Mouse (Mus musculus) midbrain, embryonic 16.5 days (tissue): ENCODE measurements around the gene Rpl29. TPM values are rescaled to one million over a fixed set of nuclear protein-coding genes. Genes with fewer than 3 reads are reported as not detected.

ENCODE experiments used
- ATAC-seq: fragments of 200-750 bp; cut with Nextera tagmentation; 2 replicates; pipeline ENCODE4 v1.8.0; 2017; ENCODE audit warnings: moderate TSS enrichment
- H3K27ac ChIP-seq: fragments of 300-500 bp; sonication (generic); 2 replicates; pipeline ENCODE4 v1.5.1; 2014; ENCODE audit warnings: mild to moderate bottlenecking, low read length, mixed read lengths
- H3K27me3 ChIP-seq: fragments of 300-500 bp; sonication (generic); 2 replicates; pipeline ENCODE4 v1.6.1; 2014; ENCODE audit warnings: low read depth, low read length, mixed read lengths; ENCODE audit not compliant: control insufficient read depth, insufficient read depth
- H3K36me3 ChIP-seq: fragments of 300-500 bp; sonication (generic); 2 replicates; pipeline ENCODE4 v1.6.1; 2014; ENCODE audit warnings: mild to moderate bottlenecking, low read length, moderate library complexity, mixed read lengths; ENCODE audit not compliant: control insufficient read depth, insufficient read depth
- H3K4me1 ChIP-seq: fragments of 300-500 bp; sonication (generic); 2 replicates; pipeline ENCODE4 v1.6.1; 2014; ENCODE audit warnings: mild to moderate bottlenecking, low read length, mixed read lengths; ENCODE audit not compliant: control insufficient read depth, insufficient read depth
- H3K4me2 ChIP-seq: fragments of 300-500 bp; sonication (generic); 2 replicates; pipeline ENCODE4 v1.6.1; 2014; ENCODE audit warnings: mild to moderate bottlenecking, low read length, mixed read lengths
- H3K4me3 ChIP-seq: fragments of 300-500 bp; sonication (generic); 2 replicates; pipeline ENCODE4 v1.5.1; 2014; ENCODE audit warnings: low read depth, mild to moderate bottlenecking, low read length, moderate library complexity, mixed read lengths
- H3K9ac ChIP-seq: fragments of 300-500 bp; sonication (generic); 2 replicates; pipeline ENCODE4 v1.6.1; 2014; ENCODE audit warnings: low read depth, low read length, mixed read lengths
- H3K9me3 ChIP-seq: fragments of 300-500 bp; sonication (generic); replicated peaks from 2 replicates; pipeline ENCODE4 v1.6.1; 2014; ENCODE audit warnings: mild to moderate bottlenecking, low read length, mixed read lengths; ENCODE audit not compliant: control insufficient read depth, poor library complexity, severe bottlenecking
- WGBS: fragments of 180-500 bp; shearing (Covaris S2); extraction: QIAGEN DNeasy Blood & Tissue Kit; methylation state at CpG from one replicate; pipeline ENCODE4 v1.1.7; 2014; 5-methylcytosine and 5-hydroxymethylcytosine counted together
- polyA plus RNA-seq: library from polyadenylated mRNA; unstranded; fragments of >200 nt; fragmentation: Nextera tagmentation; extraction: Ambion mirVana; gene quantifications from 2 replicates; pipeline ENCODE4 v1.2.1, GENCODE M21; 2015

Rpl29 gene
- polyA plus RNA-seq, 1 experiment from 2014 or later = 551 TPM

DNA sequence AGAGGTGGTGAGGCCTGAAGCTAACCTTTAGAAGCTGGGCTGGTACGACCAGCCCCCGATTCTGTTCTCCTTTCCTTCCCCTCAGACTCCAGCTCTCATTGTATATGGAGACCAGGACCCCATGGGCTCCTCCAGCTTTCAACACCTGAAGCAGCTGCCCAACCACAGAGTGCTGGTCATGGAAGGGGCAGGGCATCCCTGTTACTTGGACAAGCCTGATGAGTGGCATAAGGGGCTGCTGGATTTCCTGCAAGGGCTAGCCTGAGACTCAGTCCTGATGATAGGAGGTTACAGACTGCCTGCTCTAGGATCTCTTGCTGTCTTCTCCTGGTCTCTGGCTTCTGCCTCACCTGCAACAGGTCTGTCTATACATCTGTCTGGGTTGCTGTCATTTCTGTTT, 22.6 kb downstream of the Rpl29 start:
- Histone ChIP-seq H3K4me1 (peaks cover 48% of the 10 kb centered on the region), H3K27ac (no peak overlapping the region), H3K4me2 (no peak overlapping the region), H3K9ac (no peak overlapping the region), H3K27me3 (no peaks in the 10 kb centered on the region), H3K36me3 (no peaks in the 10 kb centered on the region), H3K9me3 (no peaks in the 10 kb centered on the region), H3K4me3 (no peak overlapping the region)
- 61% methylated on average over 2 of the region's 2 CpGs for WGBS
- no peak for ATAC-seq

DNA sequence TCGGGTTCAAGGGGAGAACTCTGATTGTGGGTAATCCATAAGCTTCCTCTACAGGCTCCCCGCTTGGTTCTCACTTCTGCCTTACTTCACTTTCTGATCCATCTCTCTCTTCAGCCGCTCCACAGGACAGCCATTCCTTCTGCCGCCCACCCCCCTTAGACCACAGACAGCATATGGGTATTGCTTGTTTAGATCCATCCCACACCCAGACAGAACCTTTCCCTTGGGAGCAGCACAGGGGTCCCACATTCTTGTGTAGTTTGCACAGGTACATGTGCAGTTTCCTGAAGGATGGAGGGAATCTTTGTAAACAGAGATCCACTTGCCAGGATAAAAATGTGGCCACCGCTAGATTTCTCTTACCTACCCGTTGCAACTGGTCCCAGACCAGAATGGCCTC, 23.1 kb downstream of the Rpl29 start:
- no peaks in the 10 kb centered on the region for H3K36me3 ChIP-seq
- no peak for ATAC-seq
- H3K9me3 ChIP-seq = no peaks in the 10 kb centered on the region
- peaks cover 51% of the 10 kb centered on the region for H3K4me1 ChIP-seq
- no peaks in the 10 kb centered on the region for H3K27me3 ChIP-seq
- peak overlapping the region; percentile 72 for H3K9ac ChIP-seq
- WGBS = 21% methylated on average over 6 of the region's 6 CpGs
- H3K4me2 ChIP-seq = peak overlapping the region; percentile 98
- peak overlapping the region; percentile 63; the same call in 1 of the 2 replicates for H3K4me3 ChIP-seq
- peak overlapping the region; percentile 92 for H3K27ac ChIP-seq

DNA sequence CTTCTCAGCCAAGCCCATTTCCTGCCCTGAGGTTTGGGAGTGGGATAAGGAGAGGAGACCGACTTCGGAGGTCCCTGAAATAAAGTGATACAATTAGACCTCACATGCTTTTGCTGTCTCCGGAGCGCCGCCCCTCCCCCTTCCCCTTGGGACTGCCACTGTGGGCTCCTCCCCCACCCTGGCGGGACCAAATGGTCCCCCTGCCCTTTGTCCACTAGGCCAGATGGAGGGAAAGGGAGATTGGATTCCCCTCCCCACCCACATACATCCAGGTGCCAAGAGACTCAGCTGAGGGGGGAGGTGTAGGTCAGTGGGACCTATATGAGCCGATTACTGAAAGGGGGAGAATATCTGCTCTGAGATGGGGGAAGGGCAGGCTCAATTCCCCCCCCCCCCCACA, 23.6 kb downstream of the Rpl29 start:
- 0% methylated on average over 4 of the region's 7 CpGs for WGBS
- H3K36me3 ChIP-seq = no peaks in the 10 kb centered on the region
- H3K27me3 ChIP-seq = no peaks in the 10 kb centered on the region
- peaks cover 52% of the 10 kb centered on the region for H3K4me1 ChIP-seq
- no peak for ATAC-seq
- peak overlapping the region; percentile 92 for H3K27ac ChIP-seq
- H3K9me3 ChIP-seq = no peaks in the 10 kb centered on the region
- H3K9ac ChIP-seq = peak overlapping the region; percentile 72
- H3K4me3 ChIP-seq = peak overlapping the region; percentile 63
- peak overlapping the region; percentile 98 for H3K4me2 ChIP-seq

DNA sequence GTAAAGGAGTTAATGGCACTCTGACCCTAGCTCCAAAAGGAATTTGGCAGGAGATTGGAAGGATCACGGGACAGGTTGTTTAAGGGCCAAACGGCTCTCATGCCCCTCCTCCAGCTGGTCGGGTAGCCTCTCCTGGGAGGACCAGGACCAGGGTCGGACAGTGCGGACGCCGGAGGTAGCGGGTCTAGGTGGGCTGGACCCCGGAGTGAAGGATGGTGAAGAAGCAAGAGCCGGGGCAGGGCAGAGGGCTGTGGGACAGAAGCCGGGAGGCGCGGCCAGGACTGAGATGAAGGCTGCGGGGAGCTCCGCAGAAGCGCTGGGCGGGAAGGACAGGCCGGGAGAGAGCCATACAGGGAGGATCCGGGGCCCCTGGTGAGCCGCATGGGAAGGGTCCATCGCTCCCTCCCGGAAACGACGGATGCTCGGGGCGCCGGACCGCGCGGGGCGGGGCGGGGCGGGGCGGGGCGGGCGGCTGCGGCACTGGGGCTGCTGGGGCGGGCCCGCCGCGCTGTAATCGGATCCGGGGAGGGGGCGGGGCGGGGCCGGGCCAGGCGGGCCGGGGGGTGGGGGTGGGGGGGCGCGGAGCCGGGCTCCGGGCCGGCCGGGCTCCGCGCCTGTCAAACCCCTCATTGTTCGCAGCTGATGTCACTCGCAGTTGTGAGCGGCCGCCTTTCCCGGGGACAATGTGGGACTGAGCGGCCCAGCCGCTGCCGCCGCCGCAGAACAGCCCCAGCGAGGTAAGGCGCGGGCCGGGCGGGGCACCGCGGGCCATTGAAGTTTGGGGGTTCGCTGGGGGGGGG, 24.2 kb downstream of the Rpl29 start, which contains the start of gene Pcbp4:
Pcbp4 (plus strand) TSS at position 21 of the 800 bp plus-strand sequence.
- H3K27ac ChIP-seq = peak within 1 kb of the TSS; percentile 92
- H3K4me1 ChIP-seq = peaks cover 53% of the 10 kb centered on the region
- H3K4me2 ChIP-seq = peak within 1 kb of the TSS; percentile 98
- no peaks in the 10 kb centered on the region for H3K36me3 ChIP-seq
- peak within 1 kb of the TSS; percentile 63 for H3K4me3 ChIP-seq
- no peaks in the 10 kb centered on the region for H3K9me3 ChIP-seq
- WGBS = under 1% methylated on average over 36 of the region's 74 CpGs
- H3K27me3 ChIP-seq = no peaks in the 10 kb centered on the region
- ATAC-seq = peak; percentile 50
- peak within 1 kb of the TSS; percentile 72 for H3K9ac ChIP-seq

GRCm38 (mm10) chr9:106454071-106454761, 25.0 kb downstream of the Rpl29 start:
- Histone ChIP-seq H3K4me2 (peak overlapping the region; percentile 98), H3K36me3 (no peaks in the 10 kb centered on the region), H3K27ac (peak overlapping the region; percentile 92), H3K4me1 (peaks cover 53% of the 10 kb centered on the region), H3K9ac (peak overlapping the region; percentile 72), H3K9me3 (no peaks in the 10 kb centered on the region), H3K27me3 (no peaks in the 10 kb centered on the region), H3K4me3 (peak overlapping the region; percentile 63)
- 2% methylated on average over 15 of the region's 20 CpGs for WGBS
- peak; percentile 9 for ATAC-seq

GRCm38 (mm10) chr9:106454888-106455681, 25.8 kb downstream of the Rpl29 start:
- Histone ChIP-seq H3K4me1 (peaks cover 56% of the 10 kb centered on the region), H3K9me3 (no peaks in the 10 kb centered on the region), H3K27ac (peak overlapping the region; percentile 92), H3K4me3 (peak overlapping the region; percentile 63), H3K36me3 (no peaks in the 10 kb centered on the region; the same call in 1 of the 2 replicates), H3K27me3 (no peaks in the 10 kb centered on the region), H3K4me2 (peak overlapping the region; percentile 98), H3K9ac (peak overlapping the region; percentile 72)
- ATAC-seq = peak; percentile 43
- WGBS = 2% methylated on average over 14 of the region's 17 CpGs

GRCm38 (mm10) chr9:106456325-106457162, 27.3 kb downstream of the Rpl29 start:
- 20% methylated on average over 15 of the region's 15 CpGs for WGBS
- H3K27me3 ChIP-seq = no peaks in the 10 kb centered on the region
- ATAC-seq = no peak
- H3K4me1 ChIP-seq = peaks cover 53% of the 10 kb centered on the region
- H3K4me2 ChIP-seq = peak overlapping the region; percentile 98
- peak overlapping the region; percentile 20 for H3K4me3 ChIP-seq
- H3K9me3 ChIP-seq = no peaks in the 10 kb centered on the region
- peak overlapping the region; percentile 55 for H3K27ac ChIP-seq
- H3K9ac ChIP-seq = peak overlapping the region; percentile 63
- H3K36me3 ChIP-seq = peaks cover 12% of the 10 kb centered on the region; the same call in 1 of the 2 replicates

DNA sequence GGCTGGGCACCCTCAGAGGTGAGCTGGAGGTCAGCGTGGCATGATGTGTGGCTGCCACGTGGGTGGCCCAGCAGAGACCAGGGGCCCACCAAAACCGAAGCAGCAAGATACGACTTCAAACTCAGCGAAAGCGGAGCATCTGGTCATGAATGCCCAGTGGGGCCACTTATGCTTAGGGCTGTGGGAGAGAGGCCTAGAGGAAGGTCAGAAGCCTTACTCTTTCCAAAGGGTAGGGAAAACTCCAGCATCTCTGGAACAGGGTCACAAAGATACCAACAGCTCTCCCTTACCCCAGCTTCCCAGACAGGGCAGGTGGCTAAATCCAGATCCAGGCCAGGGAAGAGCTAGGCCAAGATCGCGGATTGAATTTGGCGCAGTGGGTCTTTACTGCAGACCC, 27.9 kb downstream of the Rpl29 start:
- H3K9me3 ChIP-seq = no peaks in the 10 kb centered on the region
- H3K27me3 ChIP-seq = no peaks in the 10 kb centered on the region
- H3K4me1 ChIP-seq = peaks cover 53% of the 10 kb centered on the region
- 32% methylated on average over 9 of the region's 9 CpGs for WGBS
- peak overlapping the region; percentile 20 for H3K4me3 ChIP-seq
- ATAC-seq = no peak
- peak overlapping the region; percentile 98 for H3K4me2 ChIP-seq
- peak overlapping the region; percentile 32; the same call in 1 of the 2 replicates for H3K27ac ChIP-seq
- H3K9ac ChIP-seq = peak overlapping the region; percentile 63
- H3K36me3 ChIP-seq = peaks cover 16% of the 10 kb centered on the region; the same call in 1 of the 2 replicates
